Mouse (Mus musculus): ENCODE data around the gene Sulf2. TPM values are rescaled to one million over a fixed set of nuclear protein-coding genes. Genes with fewer than 3 reads are reported as not detected.

Sulf2 gene
- polyA plus RNA-seq, 1 experiment from 2014 or later: 125 TPM

DNA sequence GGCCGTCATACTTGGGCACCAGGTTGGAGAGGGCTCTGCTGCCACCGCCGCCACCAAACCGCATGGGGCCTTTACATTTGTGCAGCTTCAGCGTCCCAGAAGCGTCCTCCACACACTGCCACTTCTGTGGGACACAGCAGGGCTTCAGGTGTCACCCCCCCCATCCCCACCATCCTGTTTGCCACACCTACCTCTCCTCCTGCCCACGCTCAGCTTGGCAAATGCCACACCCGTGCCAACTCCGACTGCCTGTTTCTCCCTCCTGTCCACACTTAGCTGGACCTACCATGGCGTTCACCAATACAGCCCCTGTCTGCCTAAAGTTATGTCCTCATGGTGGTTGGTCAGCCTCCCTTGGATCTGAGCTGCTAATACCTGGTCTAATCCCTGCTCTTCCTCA, 72.8 kb downstream of the Sulf2 start:
- Histone ChIP-seq H3K9me3 (ENCODE audit: control insufficient read depth, low read length) (no peaks in the 10 kb centered on the region), H3K4me1 (replicated peaks; ENCODE audit: control insufficient read depth, insufficient read depth, low read length) (no peaks in the 10 kb centered on the region), H3K36me3 (replicated peaks; ENCODE audit: control insufficient read depth, insufficient read depth) (peaks cover 16% of the 10 kb centered on the region; the same call in 1 of the 2 replicates), H3K27ac (no peak overlapping the region), H3K4me3 (replicated peaks; ENCODE audit: low read length) (no peak overlapping the region), H3K9ac (no peak overlapping the region), H3K27me3 (ENCODE audit: control insufficient read depth, insufficient read depth, low read length) (no peaks in the 10 kb centered on the region), H3K4me2 (replicated peaks) (no peak overlapping the region)
- DNase-seq (ENCODE audit: low spot score): no peak
- no peak for ATAC-seq (ENCODE audit: low FRiP score)
- 86% methylated on average over 10 of the region's 10 CpGs for WGBS

GRCm38 (mm10) chr2:166082193-166082592, 73.3 kb downstream of the Sulf2 start:
- Histone ChIP-seq H3K9ac (no peak overlapping the region), H3K27me3 (ENCODE audit: control insufficient read depth, insufficient read depth, low read length) (no peaks in the 10 kb centered on the region), H3K4me2 (replicated peaks) (no peak overlapping the region), H3K4me1 (replicated peaks; ENCODE audit: control insufficient read depth, insufficient read depth, low read length) (no peaks in the 10 kb centered on the region), H3K4me3 (replicated peaks; ENCODE audit: low read length) (no peak overlapping the region), H3K27ac (no peak overlapping the region), H3K36me3 (replicated peaks; ENCODE audit: control insufficient read depth, insufficient read depth) (peaks cover 12% of the 10 kb centered on the region; the same call in 1 of the 2 replicates), H3K9me3 (ENCODE audit: control insufficient read depth, low read length) (no peaks in the 10 kb centered on the region)
- WGBS: 64% methylated on average over 5 of the region's 5 CpGs
- DNase-seq (ENCODE audit: low spot score) (peak; percentile 77), ATAC-seq (ENCODE audit: low FRiP score) (no peak)

DNA sequence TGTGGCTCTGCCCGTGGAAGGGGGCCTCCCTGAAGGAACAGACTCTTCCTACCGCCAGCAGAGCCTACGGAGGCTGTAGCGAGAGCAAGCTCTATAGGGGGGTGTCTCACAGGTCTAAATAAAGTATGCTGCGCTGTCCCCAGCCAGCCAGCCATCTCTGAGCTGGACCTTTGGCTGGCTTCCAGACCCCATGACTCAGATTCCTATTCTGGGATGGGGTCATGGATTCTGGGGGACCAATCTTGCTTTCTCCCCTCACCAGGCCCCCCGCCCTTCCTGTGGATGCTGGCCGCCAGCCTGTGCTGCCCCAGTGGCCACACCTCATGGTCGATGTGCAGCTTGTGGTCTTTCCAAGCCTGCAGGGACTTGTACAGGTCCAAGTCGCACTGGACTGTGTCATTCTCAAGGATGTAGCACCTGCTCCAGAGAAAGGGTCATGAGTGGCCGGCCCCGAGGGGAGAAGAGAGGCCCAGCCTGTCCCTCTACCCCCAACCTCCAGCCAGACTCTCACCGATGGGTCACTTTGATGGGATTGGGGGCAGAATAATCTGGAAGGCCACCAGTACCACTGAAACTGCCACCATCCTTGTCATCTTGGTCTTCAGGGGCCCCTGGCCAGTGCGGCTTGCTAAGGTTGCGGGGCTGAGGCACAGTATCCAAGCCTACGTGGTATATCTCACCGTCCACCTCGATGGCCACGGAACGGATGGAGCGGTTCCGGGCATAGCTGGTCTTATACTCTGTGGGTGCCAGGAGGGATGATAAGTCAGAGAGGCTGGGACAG, 74.3 kb downstream of the Sulf2 start:
- Histone ChIP-seq H3K27me3 (ENCODE audit: control insufficient read depth, insufficient read depth, low read length) (no peaks in the 10 kb centered on the region), H3K4me1 (replicated peaks; ENCODE audit: control insufficient read depth, insufficient read depth, low read length) (no peaks in the 10 kb centered on the region), H3K9me3 (ENCODE audit: control insufficient read depth, low read length) (no peaks in the 10 kb centered on the region), H3K4me3 (replicated peaks; ENCODE audit: low read length) (no peak overlapping the region), H3K27ac (no peak overlapping the region), H3K36me3 (replicated peaks; ENCODE audit: control insufficient read depth, insufficient read depth) (peaks cover 12% of the 10 kb centered on the region; the same call in 1 of the 2 replicates), H3K4me2 (replicated peaks) (no peak overlapping the region), H3K9ac (no peak overlapping the region)
- ATAC-seq (ENCODE audit: low FRiP score) (no peak), DNase-seq (ENCODE audit: low spot score) (no peak)
- 83% methylated on average over 21 of the region's 21 CpGs for WGBS

GRCm38 (mm10) chr2:166079961-166080885, 75.2 kb downstream of the Sulf2 start:
- H3K4me2 ChIP-seq (replicated peaks): no peak overlapping the region
- DNase-seq (ENCODE audit: low spot score) (no peak), ATAC-seq (ENCODE audit: low FRiP score) (no peak)
- H3K4me1 ChIP-seq (replicated peaks; ENCODE audit: control insufficient read depth, insufficient read depth, low read length): no peaks in the 10 kb centered on the region
- H3K9me3 ChIP-seq (ENCODE audit: control insufficient read depth, low read length): no peaks in the 10 kb centered on the region
- H3K27me3 ChIP-seq (ENCODE audit: control insufficient read depth, insufficient read depth, low read length): no peaks in the 10 kb centered on the region
- 62% methylated on average over 17 of the region's 17 CpGs for WGBS
- no peak overlapping the region for H3K9ac ChIP-seq
- no peak overlapping the region for H3K27ac ChIP-seq
- H3K36me3 ChIP-seq (replicated peaks; ENCODE audit: control insufficient read depth, insufficient read depth): peaks cover 12% of the 10 kb centered on the region; the same call in 1 of the 2 replicates
- H3K4me3 ChIP-seq (replicated peaks; ENCODE audit: low read length): no peak overlapping the region

- Histone ChIP-seq H3K9ac (no peak overlapping the region), H3K9me3 (ENCODE audit: control insufficient read depth, low read length) (no peaks in the 10 kb centered on the region), H3K4me2 (replicated peaks) (no peak overlapping the region), H3K4me1 (replicated peaks; ENCODE audit: control insufficient read depth, insufficient read depth, low read length) (no peaks in the 10 kb centered on the region), H3K4me3 (replicated peaks; ENCODE audit: low read length) (no peak overlapping the region), H3K27ac (no peak overlapping the region), H3K27me3 (ENCODE audit: control insufficient read depth, insufficient read depth, low read length) (no peaks in the 10 kb centered on the region), H3K36me3 (replicated peaks; ENCODE audit: control insufficient read depth, insufficient read depth) (peaks cover 12% of the 10 kb centered on the region; the same call in 1 of the 2 replicates)
- no peak for DNase-seq (ENCODE audit: low spot score)
- 93% methylated on average over 14 of the region's 14 CpGs for WGBS
- no peak for ATAC-seq (ENCODE audit: low FRiP score)
These were observed 76.2 kb downstream of the Sulf2 start for GRCm38 (mm10) chr2:166079231-166079630.

GRCm38 (mm10) chr2:166077371-166077770, 78.1 kb downstream of the Sulf2 start:
- no peaks in the 10 kb centered on the region for H3K9me3 ChIP-seq (ENCODE audit: control insufficient read depth, low read length)
- H3K4me2 ChIP-seq (replicated peaks): no peak overlapping the region
- DNase-seq (ENCODE audit: low spot score) (no peak), ATAC-seq (ENCODE audit: low FRiP score) (no peak)
- 93% methylated on average over 9 of the region's 9 CpGs for WGBS
- peaks cover 19% of the 10 kb centered on the region for H3K36me3 ChIP-seq (replicated peaks; ENCODE audit: control insufficient read depth, insufficient read depth)
- no peaks in the 10 kb centered on the region for H3K27me3 ChIP-seq (ENCODE audit: control insufficient read depth, insufficient read depth, low read length)
- no peak overlapping the region for H3K4me3 ChIP-seq (replicated peaks; ENCODE audit: low read length)
- no peaks in the 10 kb centered on the region for H3K4me1 ChIP-seq (replicated peaks; ENCODE audit: control insufficient read depth, insufficient read depth, low read length)
- H3K9ac ChIP-seq: no peak overlapping the region
- no peak overlapping the region for H3K27ac ChIP-seq

DNA sequence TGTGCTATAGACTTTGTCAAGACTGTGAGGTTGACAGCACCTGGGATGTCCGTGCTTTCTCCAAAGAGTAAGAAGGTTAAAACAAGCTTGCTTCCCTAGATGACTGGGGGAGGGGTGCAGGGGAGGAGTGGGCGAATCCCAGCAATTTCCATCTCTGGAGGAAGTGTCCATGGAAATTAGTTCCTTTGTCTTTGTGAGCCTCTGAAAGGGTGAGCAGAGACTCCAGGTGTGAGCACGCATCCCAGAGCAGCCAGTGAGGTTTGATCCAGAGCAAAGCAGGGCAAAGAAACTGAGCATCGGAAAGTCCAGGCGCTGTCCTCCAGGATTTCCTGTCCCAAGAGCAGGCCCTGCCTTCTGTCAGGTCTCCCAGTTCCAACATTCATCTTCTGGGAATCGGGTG, 81.1 kb downstream of the Sulf2 start:
- DNase-seq (ENCODE audit: low spot score): no peak
- no peak for ATAC-seq (ENCODE audit: low FRiP score)
- Histone ChIP-seq H3K4me3 (replicated peaks; ENCODE audit: low read length) (no peak overlapping the region), H3K36me3 (replicated peaks; ENCODE audit: control insufficient read depth, insufficient read depth) (peaks cover 41% of the 10 kb centered on the region), H3K9me3 (ENCODE audit: control insufficient read depth, low read length) (no peaks in the 10 kb centered on the region), H3K27ac (no peak overlapping the region), H3K4me1 (replicated peaks; ENCODE audit: control insufficient read depth, insufficient read depth, low read length) (no peaks in the 10 kb centered on the region), H3K27me3 (ENCODE audit: control insufficient read depth, insufficient read depth, low read length) (no peaks in the 10 kb centered on the region), H3K9ac (no peak overlapping the region), H3K4me2 (replicated peaks) (no peak overlapping the region)
- 63% methylated on average over 6 of the region's 6 CpGs for WGBS

- DNase-seq (ENCODE audit: low spot score): no peak
- WGBS: 91% methylated on average over 10 of the region's 10 CpGs
- ATAC-seq (ENCODE audit: low FRiP score): no peak
- H3K9me3 ChIP-seq (ENCODE audit: control insufficient read depth, low read length): no peaks in the 10 kb centered on the region
- peaks cover 50% of the 10 kb centered on the region for H3K36me3 ChIP-seq (replicated peaks; ENCODE audit: control insufficient read depth, insufficient read depth)
- H3K27me3 ChIP-seq (ENCODE audit: control insufficient read depth, insufficient read depth, low read length): no peaks in the 10 kb centered on the region
- H3K27ac ChIP-seq: no peak overlapping the region
- no peak overlapping the region for H3K9ac ChIP-seq
- H3K4me3 ChIP-seq (replicated peaks; ENCODE audit: low read length): no peak overlapping the region
- H3K4me2 ChIP-seq (replicated peaks): no peak overlapping the region
- H3K4me1 ChIP-seq (replicated peaks; ENCODE audit: control insufficient read depth, insufficient read depth, low read length): no peaks in the 10 kb centered on the region
These were observed 82.4 kb downstream of the Sulf2 start for GRCm38 (mm10) chr2:166073082-166073481.

- ATAC-seq (ENCODE audit: low FRiP score) (no peak), DNase-seq (ENCODE audit: low spot score) (no peak)
- H3K4me2 ChIP-seq (replicated peaks): no peak overlapping the region
- WGBS: 90% methylated on average over 9 of the region's 9 CpGs
- no peaks in the 10 kb centered on the region for H3K27me3 ChIP-seq (ENCODE audit: control insufficient read depth, insufficient read depth, low read length)
- no peak overlapping the region for H3K4me3 ChIP-seq (replicated peaks; ENCODE audit: low read length)
- H3K9ac ChIP-seq: no peak overlapping the region
- no peaks in the 10 kb centered on the region for H3K4me1 ChIP-seq (replicated peaks; ENCODE audit: control insufficient read depth, insufficient read depth, low read length)
- peaks cover 62% of the 10 kb centered on the region for H3K36me3 ChIP-seq (replicated peaks; ENCODE audit: control insufficient read depth, insufficient read depth)
- H3K27ac ChIP-seq: no peak overlapping the region
- no peaks in the 10 kb centered on the region for H3K9me3 ChIP-seq (ENCODE audit: control insufficient read depth, low read length)
These were observed 83.6 kb downstream of the Sulf2 start for GRCm38 (mm10) chr2:166071889-166072288.
